Mouse (Mus musculus): ENCODE measurements around the gene Sipa1l1.

Gene Sipa1l1

DNA sequence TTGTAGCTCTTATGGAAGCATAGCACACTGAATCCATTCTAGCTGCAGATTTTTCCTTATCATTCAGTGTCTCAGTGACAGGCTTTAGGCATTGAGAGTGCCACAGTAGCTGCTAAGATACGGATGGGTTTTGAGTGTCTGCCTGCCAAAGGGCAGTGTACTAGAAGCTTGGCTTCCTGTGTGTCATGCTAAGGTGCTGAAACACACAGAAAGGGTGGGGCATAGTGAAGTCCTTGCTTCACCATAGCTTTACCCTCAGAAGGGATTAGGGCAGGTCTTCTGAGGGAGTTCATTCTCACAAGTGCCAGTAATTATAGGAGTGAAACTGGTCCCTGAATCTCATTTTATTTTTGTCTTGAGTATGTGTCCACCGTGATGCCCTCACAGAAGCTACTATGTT lies 82.2 kb downstream of the Sipa1l1 start:
- peak; percentile 5 for DNase-seq

DNA sequence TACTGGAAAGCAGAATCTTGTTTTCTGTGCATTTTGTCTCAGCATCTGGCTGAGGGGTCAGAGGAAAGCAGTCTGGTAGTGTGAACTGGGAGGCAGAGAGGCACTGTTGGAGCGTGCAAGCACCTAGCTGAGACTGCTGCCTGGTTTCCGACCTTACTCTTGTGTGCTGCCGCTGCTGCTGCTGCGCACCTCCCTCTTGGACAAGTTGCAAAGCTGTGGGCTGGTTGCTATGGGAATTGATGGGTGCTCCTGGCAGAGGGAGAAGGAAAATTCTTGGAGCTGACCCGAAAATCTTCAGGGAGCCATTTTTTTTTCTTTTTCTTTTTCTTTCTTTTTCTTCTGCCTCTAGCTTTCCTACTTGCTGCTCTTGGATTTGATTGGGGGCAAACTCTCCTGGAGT lies 85.0 kb downstream of the Sipa1l1 start:
- DNase-seq = no peak

GRCm38 (mm10) chr12:82256012-82256411 lies 86.9 kb downstream of the Sipa1l1 start:
- DNase-seq = peak; percentile 7

DNA sequence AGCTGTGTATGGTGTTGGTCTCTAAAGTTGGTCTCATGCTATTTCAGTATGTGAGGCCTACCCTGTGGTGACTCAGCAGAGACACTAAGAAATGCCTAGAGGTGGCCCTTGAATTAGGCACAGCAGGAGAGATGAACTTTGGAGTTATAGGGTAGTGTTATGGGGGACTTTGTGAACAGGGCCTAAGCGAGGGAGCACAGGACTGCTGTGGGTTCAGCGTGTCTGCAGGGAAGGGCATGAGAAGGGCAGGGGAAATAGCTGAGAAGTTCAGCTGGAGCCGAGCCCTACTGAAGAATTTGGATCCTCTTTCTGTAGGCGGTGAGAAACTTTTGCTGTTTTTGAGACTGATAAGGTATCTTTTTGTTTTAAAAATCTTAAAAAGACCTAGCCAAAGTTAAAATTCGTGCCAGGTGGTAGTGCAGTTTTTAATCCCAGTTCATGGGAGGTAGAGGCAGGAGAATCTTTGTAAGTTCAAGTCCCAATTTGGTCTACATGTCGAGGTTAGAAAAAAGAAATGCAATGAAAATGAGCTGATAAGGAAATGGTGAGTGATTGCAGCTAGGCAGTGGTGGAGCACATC lies 87.9 kb downstream of the Sipa1l1 start:
- DNase-seq = peak; percentile 9

DNA sequence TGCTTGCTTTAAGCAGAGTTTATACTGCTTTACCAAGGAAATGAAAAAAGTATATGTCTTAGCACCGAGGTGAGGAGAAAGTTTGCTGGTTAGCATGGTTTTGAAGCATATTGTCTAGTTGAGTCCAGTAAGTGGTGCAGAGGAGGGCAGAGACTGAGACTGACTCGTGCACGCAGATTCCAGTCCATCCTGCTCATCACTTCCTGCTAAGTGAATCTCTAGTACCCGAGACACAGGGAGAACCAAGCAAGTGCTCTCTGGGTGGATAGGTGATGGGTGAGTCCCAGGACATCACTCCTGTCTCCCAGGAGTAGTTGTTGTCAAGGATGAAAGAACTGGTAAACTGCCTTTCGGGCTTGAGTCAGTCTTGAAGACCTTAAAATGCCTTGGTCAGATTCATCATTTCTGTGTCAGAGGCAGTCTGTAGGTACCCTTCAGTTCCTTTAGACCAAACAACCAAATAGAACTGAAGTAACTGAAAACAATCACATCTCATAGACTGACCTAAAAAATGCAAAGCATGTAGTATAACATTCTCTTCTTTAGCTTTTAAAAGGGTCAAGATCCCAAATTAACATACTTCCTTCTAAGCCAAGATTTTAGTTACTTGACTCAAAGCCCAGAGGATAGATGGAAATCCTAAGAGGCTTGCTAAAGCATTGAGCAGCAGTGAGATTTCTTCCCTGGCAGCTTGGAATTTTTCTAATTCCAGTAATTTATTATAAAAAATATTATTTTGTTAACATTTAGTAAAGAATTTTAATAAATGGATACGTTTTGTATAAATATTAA lies 89.1 kb downstream of the Sipa1l1 start:
- DNase-seq = no peak

GRCm38 (mm10) chr12:82263443-82263842 lies 94.3 kb downstream of the Sipa1l1 start:
- no peak for DNase-seq

- peak; percentile 51 for DNase-seq
Measured at GRCm38 (mm10) chr12:82264083-82264851, 95.1 kb downstream of the Sipa1l1 start.

DNA sequence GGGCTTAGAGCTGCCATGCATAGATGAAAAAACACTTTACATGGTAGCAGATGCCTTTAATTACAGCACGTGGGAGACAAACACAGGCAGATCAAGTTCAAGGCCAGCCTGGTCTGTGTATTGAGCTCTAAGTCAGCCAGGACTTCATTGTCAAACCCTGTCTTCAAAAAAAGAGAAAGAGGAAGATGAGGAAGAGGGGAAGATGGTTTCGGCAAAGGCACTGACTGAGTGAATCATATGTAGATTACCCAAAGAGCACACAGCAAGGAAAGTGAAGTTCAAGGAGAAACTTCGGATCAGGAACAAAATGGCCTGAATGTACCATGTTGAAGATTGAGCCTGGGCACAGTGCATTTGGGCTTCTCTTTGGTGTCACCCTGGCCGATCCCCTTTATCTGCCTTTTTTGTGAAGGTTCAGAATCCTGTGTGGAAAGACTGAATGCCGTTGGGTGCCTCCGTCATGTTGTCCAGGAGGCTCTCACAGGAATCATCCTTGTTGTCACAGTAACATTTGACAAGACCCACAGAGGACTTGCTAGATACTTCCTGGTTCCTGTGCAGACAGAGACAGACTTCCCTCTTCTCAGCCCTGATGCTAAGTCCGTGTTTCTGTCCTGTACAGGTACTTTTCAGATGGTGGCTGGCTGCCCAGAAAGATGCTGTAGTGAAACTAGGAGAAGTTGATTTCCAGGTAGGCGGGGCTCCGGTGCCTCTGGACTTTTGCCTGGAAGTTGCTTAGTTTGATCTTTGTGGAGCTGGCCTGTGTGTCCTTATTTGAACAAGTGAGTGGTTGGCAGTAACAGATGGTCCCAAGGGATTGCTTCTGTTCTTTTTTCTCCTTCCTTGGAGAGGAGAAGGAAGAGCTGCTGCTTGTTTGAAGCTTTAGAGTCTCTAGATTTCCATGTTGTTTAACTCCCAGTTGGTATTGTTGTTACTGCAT lies 96.5 kb downstream of the Sipa1l1 start:
- no peak for DNase-seq

GRCm38 (mm10) chr12:82271447-82271846 lies 102.3 kb downstream of the Sipa1l1 start:
- DNase-seq = no peak

GRCm38 (mm10) chr12:82273503-82273902 lies 104.4 kb downstream of the Sipa1l1 start:
- DNase-seq = no peak

GRCm38 (mm10) chr12:82274576-82274975 lies 105.5 kb downstream of the Sipa1l1 start:
- no peak for DNase-seq

GRCm38 (mm10) chr12:82275767-82276166 lies 106.6 kb downstream of the Sipa1l1 start:
- no peak for DNase-seq

DNA sequence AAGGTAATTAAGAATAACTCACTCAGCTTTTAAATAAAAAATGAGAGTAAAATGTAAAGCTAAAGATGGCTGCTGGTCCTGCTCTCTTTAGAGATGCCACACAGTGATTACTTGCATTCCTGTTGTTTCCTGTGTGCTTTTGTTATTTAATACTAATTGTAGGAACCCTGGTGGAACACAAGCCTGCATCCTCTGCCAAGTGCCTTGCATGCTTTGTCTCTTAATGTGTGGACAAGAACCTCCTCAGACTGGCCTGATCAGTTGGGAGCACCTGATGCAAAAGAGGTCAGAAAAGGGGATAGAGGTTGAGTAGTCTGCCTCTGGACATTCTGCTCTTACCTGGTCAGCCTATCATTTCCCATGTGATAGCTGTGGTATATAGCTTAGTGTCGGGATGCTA lies 107.5 kb downstream of the Sipa1l1 start:
- no peak for DNase-seq

- peak; percentile 65 for DNase-seq
Measured at GRCm38 (mm10) chr12:82284617-82285016, 115.5 kb downstream of the Sipa1l1 start.

DNA sequence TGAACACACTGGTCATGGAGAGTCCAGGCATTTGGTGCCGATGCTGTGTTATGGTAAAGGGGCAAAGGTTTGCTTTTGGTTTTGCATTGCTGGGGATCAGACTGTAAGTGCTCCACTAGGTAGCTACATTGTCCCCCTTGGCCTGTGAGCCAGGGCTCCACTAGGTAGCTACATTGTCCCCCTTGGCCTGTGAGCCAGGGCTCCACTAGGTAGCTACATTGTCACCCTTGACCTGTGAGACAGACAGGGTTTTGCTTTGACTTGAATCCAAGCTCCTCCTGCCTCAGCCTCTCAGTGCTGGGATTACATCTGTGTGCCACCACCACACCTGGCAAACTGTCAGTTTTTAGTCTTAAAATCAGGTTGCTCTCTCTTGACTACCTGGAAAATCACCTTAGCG lies 115.9 kb downstream of the Sipa1l1 start:
- no peak for DNase-seq

DNA sequence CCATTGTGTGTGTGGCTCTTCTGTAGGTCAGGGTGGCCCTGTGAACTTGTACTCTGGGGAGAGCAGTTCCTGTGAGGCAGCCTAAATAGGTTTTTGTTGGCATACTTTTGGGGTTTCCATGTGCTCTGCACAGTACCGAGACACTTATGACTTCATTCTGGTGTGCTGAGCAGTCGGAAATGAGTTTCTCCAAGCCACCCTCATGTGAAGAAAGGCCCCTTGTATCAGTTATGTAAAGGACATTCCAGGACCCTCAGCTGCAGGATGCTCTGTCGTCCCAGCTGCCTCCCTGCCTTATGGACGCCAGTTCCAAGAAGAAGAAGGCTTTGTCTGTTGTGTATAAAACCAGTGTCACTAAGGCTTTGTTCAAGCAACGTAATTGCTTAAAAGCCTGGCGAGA lies 116.9 kb downstream of the Sipa1l1 start:
- DNase-seq = no peak

- peak; percentile 43 for DNase-seq
Measured at GRCm38 (mm10) chr12:82286804-82287203, 117.7 kb downstream of the Sipa1l1 start.

- no peak for DNase-seq
Measured at GRCm38 (mm10) chr12:82293545-82294247, 124.6 kb downstream of the Sipa1l1 start.

DNA sequence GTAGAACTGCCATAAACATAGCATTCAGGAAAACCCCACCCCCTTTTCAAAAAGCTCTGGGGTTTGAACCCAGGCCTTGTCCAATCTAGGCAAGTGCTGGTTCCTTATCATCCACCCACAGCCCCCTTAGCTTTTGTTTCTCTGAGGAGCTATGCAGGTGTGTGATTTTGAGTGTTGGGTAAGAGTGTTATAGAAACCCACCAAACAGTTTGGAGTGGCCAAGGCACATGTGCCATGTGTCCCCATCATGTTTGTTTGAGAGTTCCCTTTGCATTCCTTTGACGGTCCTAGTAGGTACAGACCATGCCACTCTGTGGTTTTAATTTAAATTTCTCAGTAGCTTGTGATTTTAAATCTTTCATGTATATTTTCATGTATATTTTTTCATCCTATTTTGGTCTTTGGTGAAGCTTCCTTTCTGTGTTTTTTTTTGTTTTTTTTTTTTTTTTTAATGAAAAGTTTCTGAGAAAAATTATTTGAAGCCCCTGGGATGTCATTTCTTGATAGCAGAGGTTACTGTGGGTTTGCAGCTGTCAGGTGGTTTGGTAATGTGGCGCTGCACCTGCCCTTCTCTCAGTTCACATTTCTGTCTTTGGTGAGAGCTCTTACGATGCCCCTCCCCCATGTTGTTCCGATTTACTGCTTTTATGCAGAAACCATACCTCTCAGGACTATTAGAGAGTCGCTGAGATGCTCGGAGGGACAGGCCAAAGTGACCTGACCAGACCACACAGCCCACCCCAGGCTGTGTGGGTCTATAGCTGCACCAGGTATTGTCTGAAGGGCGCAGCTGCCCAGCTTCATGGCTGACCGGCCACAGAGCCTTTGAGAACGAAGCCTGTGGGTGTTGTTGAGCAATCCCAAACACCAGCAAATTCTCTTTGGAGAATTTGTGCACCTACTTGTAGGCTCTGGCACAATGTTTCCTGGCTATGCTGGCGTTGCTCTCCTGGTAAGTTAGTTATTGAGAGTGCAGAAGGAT lies 126.1 kb downstream of the Sipa1l1 start:
- DNase-seq = peak; percentile 75

DNA sequence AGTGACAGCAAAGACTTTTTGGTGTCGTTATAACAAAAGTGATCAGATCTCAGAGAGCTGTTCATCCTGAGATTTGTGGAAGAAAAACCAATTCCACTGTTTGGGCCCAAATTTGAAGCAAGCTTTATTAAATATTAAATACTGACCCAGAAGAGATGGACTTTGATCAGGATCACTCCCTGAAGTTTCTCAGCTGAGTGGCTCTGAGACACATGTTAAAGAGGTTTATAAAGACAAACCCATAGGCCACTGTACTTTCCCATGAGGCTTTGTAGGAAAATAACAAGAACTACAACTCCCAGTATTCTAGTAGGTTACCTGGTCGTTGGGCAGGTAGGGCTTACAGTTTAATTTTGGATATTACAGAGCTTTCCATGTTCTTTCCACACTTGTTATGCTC lies 127.2 kb downstream of the Sipa1l1 start:
- DNase-seq = no peak

GRCm38 (mm10) chr12:82297196-82297595 lies 128.1 kb downstream of the Sipa1l1 start:
- DNase-seq = no peak
